Comparison of ENCODE assay signal across 8 mouse cellular contexts in the genomic region with DNA sequence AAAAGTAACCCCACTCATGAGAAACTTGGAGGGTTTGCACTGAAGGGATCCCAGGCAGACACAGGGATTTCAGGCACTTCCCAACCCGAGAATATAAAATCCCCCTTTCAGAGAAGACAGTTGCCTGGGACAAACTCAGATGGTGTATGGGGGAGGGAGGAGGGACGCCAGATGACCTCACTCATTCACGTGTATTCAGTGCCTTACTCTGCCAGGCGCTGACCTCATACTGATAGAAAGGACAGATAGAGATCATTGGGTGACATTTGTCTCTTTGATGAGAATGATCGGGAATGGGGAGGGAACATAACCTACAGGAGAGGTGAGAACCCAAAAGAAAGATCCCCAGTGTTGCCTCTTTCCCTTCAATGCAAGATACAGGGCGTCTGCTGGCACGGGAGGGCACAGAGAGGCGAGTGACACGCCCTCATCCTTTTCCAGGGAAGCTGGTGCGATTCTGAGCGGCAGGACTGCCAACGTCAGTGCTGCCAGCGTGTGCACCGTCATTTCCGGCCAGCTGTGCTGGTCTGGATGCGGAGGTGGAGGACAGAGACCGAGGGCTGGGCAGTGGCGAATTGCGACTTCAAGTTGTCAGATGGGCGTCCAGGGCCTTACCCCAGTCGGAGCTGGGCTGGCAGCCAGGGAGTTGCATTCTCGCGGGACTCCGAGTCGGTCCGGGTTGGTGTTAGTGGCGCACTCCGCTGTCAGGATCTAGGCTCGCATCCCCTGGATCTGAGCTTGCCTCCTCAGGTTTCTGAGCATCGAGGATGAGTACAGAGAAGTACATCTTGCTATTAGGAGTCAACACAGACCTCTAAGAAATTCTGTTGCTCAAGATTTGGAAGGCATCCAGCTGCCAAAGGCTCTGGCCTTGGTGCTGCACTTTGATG. TPM values are rescaled to one million over a fixed set of nuclear protein-coding genes. Genes with fewer than 3 reads are reported as not detected.
A peak's percentile ranks its signal among the peaks of the same experiment; 100 is the strongest.
DNase-seq lines count a peak whose midpoint lies in the region; ATAC-seq lines count a peak whose summit lies in the region.

No protein-coding gene starts in this region.

- WGBS in embryonic facial prominence, embryonic 12.5 days = 2% methylated on average over 30 of the region's 30 CpGs
- 3% methylated on average over 30 of the region's 30 CpGs for WGBS in limb, embryonic 13.5 days
- WGBS in midbrain, embryonic 15.5 days = 1% methylated on average over 30 of the region's 30 CpGs

- no peak overlapping the region for H3K27ac ChIP-seq in embryonic facial prominence, embryonic 12.5 days
- no peak overlapping the region for H3K27ac ChIP-seq in limb, embryonic 13.5 days
- peak overlapping the region; percentile 70 for H3K27ac ChIP-seq in midbrain, embryonic 15.5 days

- no peaks in the 10 kb centered on the region for H3K9me3 ChIP-seq in embryonic facial prominence, embryonic 12.5 days
- H3K9me3 ChIP-seq in limb, embryonic 13.5 days = no peaks in the 10 kb centered on the region
- H3K9me3 ChIP-seq in midbrain, embryonic 15.5 days = no peaks in the 10 kb centered on the region

- H3K36me3 ChIP-seq in embryonic facial prominence, embryonic 12.5 days = no peaks in the 10 kb centered on the region
- no peaks in the 10 kb centered on the region for H3K36me3 ChIP-seq in limb, embryonic 13.5 days
- no peaks in the 10 kb centered on the region for H3K36me3 ChIP-seq in midbrain, embryonic 15.5 days (replicated peaks)

- H3K4me1 ChIP-seq in embryonic facial prominence, embryonic 12.5 days = no peaks in the 10 kb centered on the region; the same call in 1 of the 2 replicates
- peaks cover 8% of the 10 kb centered on the region for H3K4me1 ChIP-seq in limb, embryonic 13.5 days
- peaks cover 14% of the 10 kb centered on the region for H3K4me1 ChIP-seq in midbrain, embryonic 15.5 days

- peak overlapping the region; percentile 52 for H3K4me2 ChIP-seq in embryonic facial prominence, embryonic 12.5 days (replicated peaks)
- H3K4me2 ChIP-seq in limb, embryonic 13.5 days (replicated peaks) = peak overlapping the region; percentile 66
- peak overlapping the region; percentile 80 for H3K4me2 ChIP-seq in midbrain, embryonic 15.5 days

- H3K27me3 ChIP-seq in embryonic facial prominence, embryonic 12.5 days = peaks cover 49% of the 10 kb centered on the region
- H3K27me3 ChIP-seq in limb, embryonic 13.5 days = peaks cover 73% of the 10 kb centered on the region
- peaks cover 6% of the 10 kb centered on the region; the same call in 1 of the 2 replicates for H3K27me3 ChIP-seq in midbrain, embryonic 15.5 days (replicated peaks)

- no peak for ATAC-seq in embryonic facial prominence, embryonic 12.5 days (ENCODE audit: insufficient number of reproducible peaks, insufficient read depth, low FRiP score, low TSS enrichment)
- ATAC-seq in limb, embryonic 13.5 days (ENCODE audit: low FRiP score, low read depth) = no peak
- peak; percentile 81 for ATAC-seq in midbrain, embryonic 15.5 days (replicated peaks)

- peak overlapping the region; percentile 20 for H3K9ac ChIP-seq in embryonic facial prominence, embryonic 12.5 days
- H3K9ac ChIP-seq in limb, embryonic 13.5 days = peak overlapping the region; percentile 50
- peak overlapping the region; percentile 59 for H3K9ac ChIP-seq in midbrain, embryonic 15.5 days

- DNase-seq in ovary, adult 18-20 months (ENCODE audit: low spot score) = peak; percentile 41
- DNase-seq in ovary, postnatal 10 days (ENCODE audit: low spot score) = no peak
- DNase-seq in heart, adult 9 months (ENCODE audit: low spot score in 2 of 2) = peak; percentile 65 to 78
- peak; percentile 55 for DNase-seq in kidney, adult 9 months
- DNase-seq in telencephalon, adult 2 months (ENCODE audit: low read depth, low spot score) = peak; percentile 75

- H3K4me3 ChIP-seq in embryonic facial prominence, embryonic 12.5 days = peak overlapping the region; percentile 31
- H3K4me3 ChIP-seq in limb, embryonic 13.5 days = peak overlapping the region; percentile 38
- H3K4me3 ChIP-seq in midbrain, embryonic 15.5 days = peak overlapping the region; percentile 44

RNA-seq across cellular contexts. Expression of a gene that starts 6.5 kb away (rescaled TPM):
- polyA plus RNA-seq in embryonic facial prominence, embryonic 12.5 days (2016; fragmentation: Nextera tagmentation; extraction: Ambion mirVana) = 7.7 and 7.9 TPM in 2 replicates
- 2.4 and 3.2 TPM in 2 replicates for polyA plus RNA-seq in limb, embryonic 13.5 days (2015; fragmentation: Nextera tagmentation; extraction: Ambion mirVana)
- 67.0 and 67.2 TPM in 2 replicates for polyA plus RNA-seq in midbrain, embryonic 15.5 days (2015; fragmentation: Nextera tagmentation; extraction: Ambion mirVana)

RNA-seq across cellular contexts. Expression of a gene that starts 7.7 kb away (rescaled TPM):
- 19.7 and 20.6 TPM in 2 replicates for polyA plus RNA-seq in embryonic facial prominence, embryonic 12.5 days (2016; fragmentation: Nextera tagmentation; extraction: Ambion mirVana)
- 11.3 and 11.4 TPM in 2 replicates for polyA plus RNA-seq in limb, embryonic 13.5 days (2015; fragmentation: Nextera tagmentation; extraction: Ambion mirVana)
- 26.9 and 27.3 TPM in 2 replicates for polyA plus RNA-seq in midbrain, embryonic 15.5 days (2015; fragmentation: Nextera tagmentation; extraction: Ambion mirVana)

RNA-seq across cellular contexts. Expression of a gene that starts 29.5 kb away (rescaled TPM):
- 170 and 181 TPM in 2 replicates for polyA plus RNA-seq in embryonic facial prominence, embryonic 12.5 days (2016; fragmentation: Nextera tagmentation; extraction: Ambion mirVana)
- polyA plus RNA-seq in limb, embryonic 13.5 days (2015; fragmentation: Nextera tagmentation; extraction: Ambion mirVana) = 174 and 178 TPM in 2 replicates
- polyA plus RNA-seq in midbrain, embryonic 15.5 days (2015; fragmentation: Nextera tagmentation; extraction: Ambion mirVana) = 182 and 191 TPM in 2 replicates

RNA-seq across cellular contexts. Expression of a gene that starts 39.5 kb away (rescaled TPM):
- polyA plus RNA-seq in embryonic facial prominence, embryonic 12.5 days (2016; fragmentation: Nextera tagmentation; extraction: Ambion mirVana) = not detected in 2 replicates
- not detected in 2 replicates for polyA plus RNA-seq in limb, embryonic 13.5 days (2015; fragmentation: Nextera tagmentation; extraction: Ambion mirVana)
- polyA plus RNA-seq in midbrain, embryonic 15.5 days (2015; fragmentation: Nextera tagmentation; extraction: Ambion mirVana) = 0.75 and 0.90 TPM in 2 replicates

RNA-seq across cellular contexts. Expression of a gene that starts 45.7 kb away (rescaled TPM):
- polyA plus RNA-seq in embryonic facial prominence, embryonic 12.5 days (2016; fragmentation: Nextera tagmentation; extraction: Ambion mirVana) = 867 and 893 TPM in 2 replicates
- polyA plus RNA-seq in limb, embryonic 13.5 days (2015; fragmentation: Nextera tagmentation; extraction: Ambion mirVana) = 942 TPM in 2 replicates
- polyA plus RNA-seq in midbrain, embryonic 15.5 days (2015; fragmentation: Nextera tagmentation; extraction: Ambion mirVana) = 782 and 789 TPM in 2 replicates
